Mouse (Mus musculus) bone marrow, adult 2 months (tissue): ENCODE measurements around the gene Ctla4. TPM values are rescaled to one million over a fixed set of nuclear protein-coding genes. Genes with fewer than 3 reads are reported as not detected.

Experiments
- H3K27ac ChIP-seq: fragments of 200-500 bp; 2 replicates; pipeline ENCODE4 v1.5.1; 2012; ENCODE audit warnings: low read depth, mild to moderate bottlenecking, control low read depth, inconsistent platforms, low read length; ENCODE audit not compliant: control insufficient read depth, poor library complexity, insufficient read depth
- H3K4me1 ChIP-seq: fragments of 200-500 bp; 2 replicates; pipeline ENCODE4 v1.6.1; 2011; ENCODE audit warnings: low read length; ENCODE audit not compliant: control insufficient read depth, insufficient read depth
- H3K4me3 ChIP-seq: fragments of 200-500 bp; replicated peaks from 2 replicates; pipeline ENCODE3; 2011; ENCODE audit warnings: mild to moderate bottlenecking, low read depth, low read length, control low read depth; ENCODE audit not compliant: control insufficient read depth
- CTCF ChIP-seq: fragments of 200-500 bp; IDR thresholded peaks from 2 replicates; pipeline ENCODE4 v1.5.1; 2011; ENCODE audit warnings: low read length, control low read depth; ENCODE audit not compliant: control insufficient read depth, insufficient read depth
- POLR2A ChIP-seq: fragments of 200-500 bp; IDR thresholded peaks from 2 replicates; pipeline ENCODE4 v1.6.1; 2011; ENCODE audit warnings: low read depth, mild to moderate bottlenecking, control low read depth, low read length, borderline replicate concordance; ENCODE audit not compliant: control insufficient read depth
- WGBS: fragments of 180-500 bp; shearing (Covaris S2); methylation state at CpG from one replicate; pipeline ENCODE4 v1.1.7; 2018; 5-methylcytosine and 5-hydroxymethylcytosine counted together
- polyA plus RNA-seq: library from polyadenylated mRNA; stranded (reverse); fragments of >200 nt; gene quantifications from 2 replicates; pipeline ENCODE4 v1.2.4, GENCODE M21; 2011; ENCODE audit warnings: low replicate concordance; ENCODE audit not compliant: missing spikeins, insufficient read depth, insufficient read length

Ctla4 gene
- polyA plus RNA-seq, 1 experiment, result not detected

GRCm38 (mm10) chr1:60852075-60852769, 34.6 kb upstream of the Ctla4 start:
- Histone ChIP-seq H3K27ac (no peak overlapping the region), H3K4me3 (no peak overlapping the region), H3K4me1 (peaks cover 3% of the 10 kb centered on the region; the same call in 1 of the 2 replicates)
- TF ChIP-seq POLR2A, result no peak
- no peak for TF ChIP-seq CTCF
- WGBS, result 23% methylated on average over 10 of the region's 10 CpGs

- no peak overlapping the region for H3K4me3 ChIP-seq
- no peak overlapping the region for H3K27ac ChIP-seq
- H3K4me1 ChIP-seq, result peaks cover 7% of the 10 kb centered on the region
- 85% methylated on average over 6 of the region's 6 CpGs for WGBS
- TF ChIP-seq POLR2A (no peak), CTCF (no peak)
Observed at GRCm38 (mm10) chr1:60852770-60853147, 34.0 kb upstream of the Ctla4 start.

- Histone ChIP-seq H3K4me3 (no peak overlapping the region), H3K4me1 (peaks cover 8% of the 10 kb centered on the region), H3K27ac (no peak overlapping the region)
- 58% methylated on average over 7 of the region's 7 CpGs for WGBS
- TF ChIP-seq CTCF (no peak), POLR2A (no peak)
Observed at GRCm38 (mm10) chr1:60853330-60853956, 33.4 kb upstream of the Ctla4 start.

GRCm38 (mm10) chr1:60853991-60854390, 32.8 kb upstream of the Ctla4 start:
- 78% methylated on average over 5 of the region's 5 CpGs for WGBS
- Histone ChIP-seq H3K27ac (no peak overlapping the region), H3K4me1 (peaks cover 8% of the 10 kb centered on the region), H3K4me3 (no peak overlapping the region)
- TF ChIP-seq POLR2A (no peak), CTCF (no peak)

GRCm38 (mm10) chr1:60857351-60858220, 29.2 kb upstream of the Ctla4 start:
- Histone ChIP-seq H3K4me1 (peaks cover 7% of the 10 kb centered on the region), H3K4me3 (no peak overlapping the region), H3K27ac (no peak overlapping the region)
- TF ChIP-seq CTCF (no peak), POLR2A (no peak)
- WGBS, result 50% methylated on average over 12 of the region's 12 CpGs

GRCm38 (mm10) chr1:60859159-60859558, 27.6 kb upstream of the Ctla4 start:
- H3K4me3 ChIP-seq, result no peak overlapping the region
- TF ChIP-seq CTCF (no peak), POLR2A (no peak)
- H3K27ac ChIP-seq, result no peak overlapping the region
- peaks cover 4% of the 10 kb centered on the region for H3K4me1 ChIP-seq
- WGBS, result 64% methylated on average over 3 of the region's 3 CpGs

GRCm38 (mm10) chr1:60859842-60860241, 27.0 kb upstream of the Ctla4 start:
- peaks cover 4% of the 10 kb centered on the region for H3K4me1 ChIP-seq
- 63% methylated on average over 3 of the region's 3 CpGs for WGBS
- H3K27ac ChIP-seq, result no peak overlapping the region
- TF ChIP-seq POLR2A (no peak), CTCF (no peak)
- H3K4me3 ChIP-seq, result no peak overlapping the region

- Histone ChIP-seq H3K4me1 (peaks cover 4% of the 10 kb centered on the region), H3K4me3 (no peak overlapping the region), H3K27ac (no peak overlapping the region)
- WGBS, result 8% methylated on average over 3 of the region's 3 CpGs
- TF ChIP-seq POLR2A (no peak), CTCF (no peak)
Observed at GRCm38 (mm10) chr1:60860357-60860946, 26.3 kb upstream of the Ctla4 start.
